ENCODE assay signal across 9 mouse cellular contexts in the genomic region with DNA sequence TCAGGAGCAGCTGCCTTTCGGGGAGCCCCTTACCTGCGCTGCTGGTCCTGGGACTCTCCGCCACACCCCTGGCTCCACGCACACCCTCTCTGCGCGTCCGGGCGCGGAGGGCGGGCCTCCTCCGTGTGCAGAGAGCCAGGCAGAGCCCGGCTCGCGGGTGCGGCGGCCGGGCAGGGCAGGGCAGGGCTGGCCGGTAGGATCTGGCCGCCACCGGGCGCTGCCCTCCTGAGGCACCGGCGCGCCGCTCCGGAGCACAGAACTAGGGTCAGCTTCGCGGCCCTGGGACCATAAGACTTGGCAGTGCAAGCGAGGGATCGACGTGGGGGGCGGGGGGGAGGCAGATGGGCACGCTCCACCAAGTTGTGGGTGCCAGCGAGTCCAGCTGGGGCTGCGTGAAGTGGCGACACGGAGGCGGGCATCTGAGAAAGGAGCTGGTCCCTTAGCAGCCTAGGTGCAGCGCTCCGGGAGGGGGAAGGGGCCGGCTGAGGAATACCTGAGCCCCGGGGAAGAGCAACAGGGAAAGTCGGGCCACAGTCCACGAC. TPM values are rescaled to one million over a fixed set of nuclear protein-coding genes. Genes with fewer than 3 reads are reported as not detected.
DNase-seq lines count a peak whose midpoint lies in the region; ATAC-seq and TF ChIP-seq lines count a peak whose summit lies in the region.
"Had no signal": no experiment of that assay in that cellular context is flagged by ENCODE, and none has a peak within 500 bp of the region (broad histone marks: within the 10 kb centered on the region; RNA-seq: fewer than 3 reads in every experiment).

TSS of gene Tmem171 (minus strand) at position 62 of the 542 bp plus-strand sequence.

- H3K4me3 ChIP-seq in heart, embryonic 13.5 days = peak within 1 kb of the TSS; percentile 51
- peak within 1 kb of the TSS; percentile 32 for H3K4me3 ChIP-seq in kidney, postnatal 0 days (replicated peaks; ENCODE audit: low read depth, low read length)

- DNase-seq in right cerebral cortex, adult 2 months (ENCODE audit: low spot score in 2 of 2) = peak; percentile 12 to 24
- no peak for DNase-seq in right cerebral cortex, postnatal 36 days (ENCODE audit: low spot score in 2 of 2)
- DNase-seq in kidney, postnatal 0 days (ENCODE audit: low spot score) = peak; percentile 31
- DNase-seq in lung, postnatal 14 days = peak; percentile 32
- DNase-seq in layer of hippocampus, postnatal 14 days (ENCODE audit: low spot score in 2 of 2) = no peak
- no peak for DNase-seq in cerebellum, adult 11-12 months

- H3K36me3 ChIP-seq in heart, embryonic 13.5 days = no peaks in the 10 kb centered on the region
- H3K36me3 ChIP-seq in kidney, postnatal 0 days (ENCODE audit: insufficient read depth, low read length) = no peaks in the 10 kb centered on the region

- peak within 1 kb of the TSS; percentile 80 for H3K9ac ChIP-seq in heart, embryonic 13.5 days
- H3K9ac ChIP-seq in kidney, postnatal 0 days (ENCODE audit: low read depth, low read length) = peak within 1 kb of the TSS; percentile 59

- H3K27me3 ChIP-seq in heart, embryonic 13.5 days (replicated peaks) = peaks cover 41% of the 10 kb centered on the region
- H3K27me3 ChIP-seq in kidney, postnatal 0 days (ENCODE audit: insufficient read depth, low read length) = no peaks in the 10 kb centered on the region

- WGBS in heart, embryonic 13.5 days = 6% methylated on average over 31 of the region's 44 CpGs
- 5% methylated on average over 43 of the region's 44 CpGs for WGBS in kidney, postnatal 0 days

- ATAC-seq in heart, embryonic 13.5 days (ENCODE audit: extremely low read depth, insufficient number of reproducible peaks, low FRiP score, low TSS enrichment) = no peak
- peak; percentile 89 for ATAC-seq in kidney, postnatal 0 days (replicated peaks; ENCODE audit: low FRiP score, low read depth)
- ATAC-seq in CD4-positive, CD25-positive, alpha-beta regulatory T cell, adult 4 months = no peak

- H3K4me2 ChIP-seq in heart, embryonic 13.5 days = peak within 1 kb of the TSS; percentile 86
- peak within 1 kb of the TSS; percentile 65 for H3K4me2 ChIP-seq in kidney, postnatal 0 days (ENCODE audit: low read length)

- H3K4me1 ChIP-seq in heart, embryonic 13.5 days = peaks cover 38% of the 10 kb centered on the region
- peaks cover 11% of the 10 kb centered on the region for H3K4me1 ChIP-seq in kidney, postnatal 0 days (replicated peaks; ENCODE audit: insufficient read depth, low read length)

- TF ChIP-seq CTCF in kidney, postnatal 0 days (IDR thresholded peaks at IDR 0.05; ENCODE audit: low read depth) = no peak

- H3K9me3 ChIP-seq in heart, embryonic 13.5 days = no peaks in the 10 kb centered on the region
- H3K9me3 ChIP-seq in kidney, postnatal 0 days (replicated peaks; ENCODE audit: low read length) = no peaks in the 10 kb centered on the region

- H3K27ac ChIP-seq in heart, embryonic 13.5 days (replicated peaks) = no peak within 1 kb of the TSS
- peak within 1 kb of the TSS; percentile 77 for H3K27ac ChIP-seq in kidney, postnatal 0 days

RNA-seq across cellular contexts. Expression of gene Tmem171, which starts in this region (rescaled TPM):
- 1.2 and 2.3 TPM in 2 replicates for polyA plus RNA-seq in heart, embryonic 13.5 days (2015; fragmentation: Nextera tagmentation; extraction: Ambion mirVana)
- 21.5 and 24.6 TPM in 2 replicates for polyA plus RNA-seq in kidney, postnatal 0 days (2015; fragmentation: Nextera tagmentation; extraction: Ambion mirVana)
- not detected for polyA plus RNA-seq in CD4-positive, CD25-positive, alpha-beta regulatory T cell, adult 4 months (2017; shearing (Covaris generic))
- total RNA-seq in layer of hippocampus, postnatal 14 days (2021) = under 1 TPM in 1 of 2 experiments, not detected in 1; 0.58 TPM
- total RNA-seq: neutrophil, adult 5-6 weeks had no signal

Comparison
In these comparisons a context has a peak if more than half of its experiments do, and no peak if none do; other contexts are left out.
1. DNase-seq: peak in right cerebral cortex, adult 2 months (2 of 2), kidney, postnatal 0 days (single experiment) and lung, postnatal 14 days (single experiment); none in right cerebral cortex, postnatal 36 days (0 of 2), layer of hippocampus, postnatal 14 days (0 of 2) and cerebellum, adult 11-12 months (single experiment).